Mouse (Mus musculus): ENCODE measurements around the gene Catsperg2.
"Not testable (repeated sequence)": the region's sequence is repeated elsewhere in the genome, so short reads cannot be mapped to it uniquely, and the experiment has no call there.

The Catsperg2 gene

GRCm38 (mm10) chr7:29726860-29727259, at the start of gene Catsperg2:
Gene Catsperg2, minus strand, starts transcription at chr7:29727032.
- not testable (repeated sequence) for DNase-seq (ENCODE audit: low spot score in 2 of 2)

- DNase-seq (ENCODE audit: low spot score in 2 of 2): no peak
Measured at GRCm38 (mm10) chr7:29776568-29776967, 49.7 kb upstream of the Catsperg2 start.

GRCm38 (mm10) chr7:29774371-29774770, 47.5 kb upstream of the Catsperg2 start:
- DNase-seq (ENCODE audit: low spot score in 2 of 2): no peak

- no peak for DNase-seq (ENCODE audit: low spot score in 2 of 2)
Measured at GRCm38 (mm10) chr7:29773503-29773902, 46.7 kb upstream of the Catsperg2 start.

- DNase-seq (ENCODE audit: low spot score in 2 of 2): no peak
Measured at GRCm38 (mm10) chr7:29768980-29769379, 42.1 kb upstream of the Catsperg2 start.

- DNase-seq (ENCODE audit: low spot score in 2 of 2): peak; percentile 90 to 94
Measured at GRCm38 (mm10) chr7:29768090-29768900, 41.5 kb upstream of the Catsperg2 start, which contains the start of gene Zfp84. Gene Zfp84, plus strand, starts transcription at chr7:29768552.

- peak; percentile 72 to 86 for DNase-seq (ENCODE audit: low spot score in 2 of 2)
Measured at GRCm38 (mm10) chr7:29767058-29767686, 40.3 kb upstream of the Catsperg2 start.

- no peak for DNase-seq (ENCODE audit: low spot score in 2 of 2)
Measured at GRCm38 (mm10) chr7:29764702-29765101, 37.9 kb upstream of the Catsperg2 start.

- no peak for DNase-seq (ENCODE audit: low spot score in 2 of 2)
Measured at GRCm38 (mm10) chr7:29760476-29760875, 33.6 kb upstream of the Catsperg2 start.

GRCm38 (mm10) chr7:29742258-29742657, 15.4 kb upstream of the Catsperg2 start:
- DNase-seq (ENCODE audit: low spot score in 2 of 2): no peak

- DNase-seq (ENCODE audit: low spot score in 2 of 2): no peak
Measured at GRCm38 (mm10) chr7:29728055-29728454, 1.2 kb upstream of the Catsperg2 start.

GRCm38 (mm10) chr7:29725461-29726142, 1.2 kb downstream of the Catsperg2 start:
- not testable (repeated sequence) for DNase-seq (ENCODE audit: low spot score in 2 of 2)

GRCm38 (mm10) chr7:29708891-29709290, 17.9 kb downstream of the Catsperg2 start:
- not testable (repeated sequence) for DNase-seq (ENCODE audit: low spot score in 2 of 2)

GRCm38 (mm10) chr7:29695231-29695630, 31.6 kb downstream of the Catsperg2 start:
- not testable (repeated sequence) for DNase-seq (ENCODE audit: low spot score in 2 of 2)

GRCm38 (mm10) chr7:29681868-29682267, 45.0 kb downstream of the Catsperg2 start:
- no peak for DNase-seq (ENCODE audit: low spot score in 2 of 2)
